Mouse (Mus musculus) large intestine, adult 2 months (tissue): ENCODE results near the gene Ctnna2. TPM values are rescaled to one million over a fixed set of nuclear protein-coding genes. Genes with fewer than 3 reads are reported as not detected.

Experiments used
- DNase-seq: peaks from one replicate; pipeline ENCODE4 v3.0.0-alpha.2; 2012; ENCODE audit warnings: low read depth, low spot score
- WGBS: fragments of 180-500 bp; shearing (Covaris S2); methylation state at CpG from one replicate; pipeline ENCODE4 v1.1.7; 2018; 5-methylcytosine and 5-hydroxymethylcytosine counted together
- polyA plus RNA-seq: library from polyadenylated mRNA; depleted of rRNA; stranded (reverse); fragments of >200 nt; gene quantifications from 2 replicates; pipeline ENCODE4 v1.2.3, GENCODE M21; 2012

The Ctnna2 gene
- polyA plus RNA-seq, 1 experiment, result 0.24 TPM

- no peak for DNase-seq
- WGBS, result 78% methylated on average over 2 of the region's 2 CpGs
These were observed 144.8 kb downstream of the Ctnna2 start for GRCm38 (mm10) chr6:77834680-77835079.

GRCm38 (mm10) chr6:77827526-77827925 is 152.0 kb downstream of the Ctnna2 start:
- DNase-seq, result no peak
- 77% methylated on average over 1 of the region's 1 CpGs for WGBS

GRCm38 (mm10) chr6:77817116-77817515 is 162.4 kb downstream of the Ctnna2 start:
- no peak for DNase-seq
- WGBS, result 66% methylated on average over 3 of the region's 3 CpGs

DNA sequence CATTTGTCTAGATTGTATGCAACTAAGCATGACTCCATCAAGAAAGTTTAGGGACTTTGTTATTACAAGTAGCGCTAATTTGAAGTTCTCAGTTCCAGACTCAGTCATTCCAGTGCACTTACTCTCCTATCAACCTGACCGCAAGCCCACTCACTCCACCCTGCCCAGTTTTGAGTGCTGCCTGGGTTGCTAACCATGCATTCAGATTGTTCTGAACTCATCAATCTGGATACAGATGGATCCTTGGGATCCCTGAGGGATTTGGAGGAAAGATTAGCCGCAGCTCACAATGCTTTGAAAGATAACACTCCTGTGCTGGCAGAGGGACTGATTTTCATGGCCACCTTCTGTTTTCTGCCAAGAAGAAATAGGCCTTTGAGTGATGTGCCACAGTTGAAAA is 168.5 kb downstream of the Ctnna2 start:
- no peak for DNase-seq
- 85% methylated on average over 3 of the region's 3 CpGs for whole genome bisulfite sequencing

DNA sequence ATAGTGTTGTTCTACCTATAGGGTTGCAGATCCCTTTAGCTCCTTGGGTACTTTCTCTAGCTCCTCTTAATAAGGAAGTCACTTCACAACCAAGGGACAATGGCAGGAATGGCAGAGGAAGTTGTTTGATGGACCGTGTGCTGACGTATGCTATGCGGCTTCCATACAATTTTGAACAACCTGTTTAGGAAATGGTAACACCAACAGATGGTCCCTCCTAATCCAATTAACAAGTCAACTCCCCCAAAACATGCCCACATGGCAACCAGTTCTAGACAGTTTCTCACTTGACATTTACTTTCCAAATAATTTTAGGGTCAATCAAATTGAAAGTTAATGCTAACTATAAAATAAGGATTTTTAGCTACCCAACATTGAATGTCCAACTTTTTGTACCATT is 176.9 kb downstream of the Ctnna2 start:
- DNase-seq, result no peak
- 94% methylated on average over 3 of the region's 3 CpGs for WGBS

DNA sequence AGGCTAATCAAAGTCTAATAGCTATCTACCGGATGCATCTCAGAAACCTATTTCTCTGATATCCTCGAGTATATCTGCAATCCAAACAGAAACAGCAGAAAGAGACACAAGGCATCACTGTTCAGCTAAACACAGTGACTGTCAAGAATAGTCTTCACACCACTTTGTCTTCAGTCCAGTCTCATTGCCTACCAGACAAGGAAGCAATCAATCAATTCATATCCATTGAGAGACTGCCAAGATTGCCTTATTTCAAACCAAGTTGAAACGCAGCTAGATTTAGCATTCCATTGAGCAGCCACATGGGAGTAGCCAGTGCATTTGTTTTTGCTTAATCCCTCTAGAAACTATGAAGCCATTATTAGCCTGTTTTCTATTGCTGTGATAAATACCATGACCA is 196.2 kb downstream of the Ctnna2 start:
- 72% methylated on average over 3 of the region's 3 CpGs for WGBS
- no peak for DNase-seq

GRCm38 (mm10) chr6:77768357-77769103 is 211.0 kb downstream of the Ctnna2 start:
- WGBS, result 85% methylated on average over 10 of the region's 10 CpGs
- DNase-seq, result no peak

- 59% methylated on average over 3 of the region's 3 CpGs for WGBS
- no peak for DNase-seq
These were observed 221.3 kb downstream of the Ctnna2 start for GRCm38 (mm10) chr6:77758164-77758563.

GRCm38 (mm10) chr6:77745426-77745825 is 234.1 kb downstream of the Ctnna2 start:
- WGBS, result 84% methylated on average over 5 of the region's 5 CpGs
- no peak for DNase-seq

DNA sequence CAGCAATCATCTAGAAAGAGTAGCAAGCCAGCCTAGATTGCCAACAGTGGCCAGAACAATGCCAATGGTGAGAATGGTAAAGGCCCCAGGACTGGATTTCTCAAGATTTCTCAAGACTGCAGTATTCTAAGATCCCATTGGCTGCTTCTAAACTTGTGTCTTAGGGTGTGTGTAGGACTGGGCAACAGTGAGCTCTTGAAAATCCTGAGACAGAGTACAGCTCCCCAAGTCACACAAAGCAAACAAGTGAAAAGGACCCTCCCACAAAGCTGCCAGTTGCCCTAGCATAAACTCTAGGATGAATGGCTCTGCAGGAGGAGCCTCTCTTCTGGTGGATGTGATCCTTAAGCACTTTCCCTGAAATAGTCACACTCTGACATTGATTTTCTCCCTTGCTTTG is 235.8 kb downstream of the Ctnna2 start:
- no peak for DNase-seq

- no peak for DNase-seq
- WGBS, result 74% methylated on average over 1 of the region's 1 CpGs
These were observed 236.5 kb downstream of the Ctnna2 start for GRCm38 (mm10) chr6:77742988-77743387.

- no peak for DNase-seq
- WGBS, result 71% methylated on average over 4 of the region's 4 CpGs
These were observed 240.9 kb downstream of the Ctnna2 start for GRCm38 (mm10) chr6:77738640-77739039.

DNA sequence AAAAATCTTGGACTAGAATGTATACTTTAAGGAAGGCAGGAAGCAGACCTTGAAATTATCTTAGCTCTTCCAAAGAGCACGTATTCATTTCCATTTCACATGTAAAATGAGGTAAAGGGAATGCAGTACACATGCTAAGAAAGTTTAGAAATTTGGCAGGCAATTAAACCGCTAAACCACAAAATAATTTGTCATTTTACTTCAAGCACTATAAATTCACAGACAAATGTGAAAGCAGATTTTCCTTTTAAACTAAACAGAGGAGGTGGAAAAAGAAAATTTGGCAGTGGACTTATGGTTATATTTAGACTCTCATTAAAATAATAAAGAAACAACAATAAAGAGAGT is 254.6 kb downstream of the Ctnna2 start:
- no peak for DNase-seq
- WGBS, result 60% methylated on average over 2 of the region's 2 CpGs

DNA sequence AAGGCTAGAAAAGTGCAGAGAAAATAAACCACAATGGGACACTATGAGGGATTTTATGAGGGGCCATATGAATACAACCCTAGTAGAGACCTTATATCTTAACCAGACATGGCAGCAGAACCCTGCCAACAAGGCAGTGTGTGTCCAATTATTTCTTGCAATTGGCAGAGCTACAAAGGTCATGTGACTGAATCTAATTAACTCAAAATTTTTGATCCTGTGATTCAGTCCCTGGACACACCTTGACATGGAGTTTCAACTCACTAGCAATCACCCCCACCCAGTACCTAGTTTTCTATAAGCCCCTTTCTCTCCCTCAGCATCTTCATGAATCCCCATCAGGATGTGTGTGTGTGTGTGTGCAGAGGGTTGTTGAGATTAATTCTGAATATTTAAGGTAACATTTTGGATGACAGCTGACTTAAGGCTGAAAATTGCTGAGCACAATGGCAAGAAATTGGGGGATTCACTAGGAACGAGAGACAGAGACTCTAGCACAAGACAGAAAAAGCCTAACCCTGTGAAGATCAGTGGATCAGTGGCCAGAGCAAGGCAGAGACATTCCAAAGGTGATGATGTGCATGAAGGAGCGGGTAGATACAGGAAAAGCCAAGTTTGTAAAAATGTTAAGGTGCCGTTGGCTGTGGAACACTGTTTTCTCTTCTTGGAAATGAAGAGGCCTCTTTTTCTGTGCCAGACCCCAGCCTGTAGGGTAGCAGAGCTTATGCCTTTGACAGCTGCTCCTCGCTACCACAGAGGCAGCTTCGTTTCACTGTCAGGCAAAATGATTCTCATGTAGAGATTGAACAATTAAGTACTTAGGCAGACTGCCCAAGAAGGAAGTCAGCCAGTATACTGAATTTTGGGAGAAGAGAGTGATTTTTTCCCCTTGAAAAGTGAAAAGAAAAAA is 255.2 kb downstream of the Ctnna2 start:
- DNase-seq, result no peak
- 59% methylated on average over 5 of the region's 5 CpGs for whole genome bisulfite sequencing

- no peak for DNase-seq
These were observed 285.4 kb downstream of the Ctnna2 start for GRCm38 (mm10) chr6:77694093-77694492.

GRCm38 (mm10) chr6:77687173-77687572 is 292.3 kb downstream of the Ctnna2 start:
- 19% methylated on average over 1 of the region's 1 CpGs for WGBS
- DNase-seq, result no peak

DNA sequence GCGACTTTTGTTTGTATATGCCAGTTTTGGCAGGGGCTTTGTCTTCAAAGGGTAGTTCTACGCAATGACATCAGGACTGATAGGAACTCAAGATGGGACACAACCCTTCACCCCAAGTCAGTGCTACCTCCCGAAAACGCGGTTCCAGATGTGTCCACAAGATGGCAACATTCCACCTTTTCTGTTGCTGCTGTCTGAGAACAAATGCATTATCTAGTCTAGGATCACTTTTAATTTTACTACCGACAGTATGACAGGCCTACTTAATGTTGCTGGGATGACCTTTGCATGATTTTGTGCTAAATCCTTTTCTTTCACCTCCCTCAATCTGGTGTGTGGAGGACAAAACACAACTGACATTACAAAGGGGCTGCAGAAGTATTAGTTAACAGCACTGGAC is 329.4 kb downstream of the Ctnna2 start:
- DNase-seq, result no peak
- 8% methylated on average over 6 of the region's 6 CpGs for WGBS

DNA sequence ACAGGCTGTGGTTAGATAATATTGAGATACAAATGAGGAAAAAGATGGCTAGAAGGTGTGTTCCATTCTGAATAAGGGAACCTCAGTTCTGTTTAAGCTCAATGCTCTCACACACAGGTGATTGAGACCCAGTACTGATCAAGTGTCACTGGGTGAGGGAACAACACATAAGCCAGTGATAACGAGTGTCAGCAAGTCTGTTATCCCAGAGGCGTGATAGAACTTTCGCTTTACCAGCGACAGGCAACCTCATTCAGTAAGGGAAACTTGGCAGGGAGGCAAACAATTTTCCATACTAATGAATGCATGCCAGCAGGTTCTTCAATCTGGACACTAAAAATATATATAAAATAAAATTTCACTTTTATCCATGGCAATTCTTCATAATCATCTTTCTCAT is 334.9 kb downstream of the Ctnna2 start:
- DNase-seq, result no peak
- WGBS, result 71% methylated on average over 4 of the region's 4 CpGs

- no peak for DNase-seq
- 76% methylated on average over 2 of the region's 2 CpGs for WGBS
These were observed 340.7 kb downstream of the Ctnna2 start for GRCm38 (mm10) chr6:77638784-77639183.

DNA sequence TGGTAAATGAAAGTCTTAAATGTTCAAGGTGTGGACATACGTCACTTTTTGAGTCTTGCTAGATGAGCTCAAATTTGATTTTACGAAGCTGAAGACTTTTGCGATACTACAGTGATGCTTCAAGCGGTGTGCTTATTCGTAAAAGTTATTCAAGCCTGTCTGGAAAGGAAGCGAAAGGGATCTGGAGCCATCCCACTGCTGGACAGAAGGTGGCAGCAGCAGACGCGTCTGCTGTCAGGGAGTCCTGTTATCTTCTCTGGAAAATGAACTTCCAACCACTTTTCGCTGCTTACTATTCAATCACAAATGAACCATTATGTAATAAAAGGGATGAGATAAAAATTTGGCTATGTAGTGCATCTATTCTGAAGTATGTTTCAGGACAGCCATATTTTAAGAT is 345.5 kb downstream of the Ctnna2 start:
- no peak for DNase-seq
- WGBS, result 26% methylated on average over 9 of the region's 9 CpGs

DNA sequence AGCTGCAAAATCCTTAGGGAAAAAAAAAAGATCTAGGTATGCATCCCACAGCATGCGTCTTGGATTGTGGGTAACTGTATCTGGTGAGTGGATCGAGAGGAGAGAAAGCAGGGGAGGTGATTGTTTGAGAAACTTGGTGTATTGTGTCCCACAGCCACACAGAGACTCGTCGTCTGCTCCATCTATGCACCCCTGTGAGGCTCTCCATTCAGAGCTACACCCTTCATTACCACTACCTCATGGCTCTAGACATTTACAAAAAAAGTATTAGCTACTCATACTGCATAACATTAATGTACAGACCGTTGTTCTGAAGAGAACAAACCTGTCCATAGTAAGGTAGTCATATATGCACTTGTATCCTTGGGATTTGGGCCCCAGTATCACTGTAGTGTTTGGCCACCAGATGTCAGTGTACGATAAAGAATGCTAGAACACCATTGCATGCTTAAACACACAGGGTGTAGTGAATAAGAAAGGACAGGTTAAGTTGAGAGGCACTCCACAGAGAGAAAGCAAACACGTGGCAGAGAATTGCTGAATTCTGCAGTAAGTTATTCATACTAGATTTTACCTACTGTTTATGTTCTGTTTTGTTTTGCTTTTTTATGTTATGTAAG is 350.8 kb downstream of the Ctnna2 start:
- 47% methylated on average over 7 of the region's 7 CpGs for WGBS
- DNase-seq, result no peak
